Mouse (Mus musculus) neural tube, embryonic 12.5 days (tissue): ENCODE results near the gene Dynlt1a. TPM values are rescaled to one million over a fixed set of nuclear protein-coding genes. Genes with fewer than 3 reads are reported as not detected.
A peak's percentile ranks its signal among the peaks of the same experiment; 100 is the strongest.
"Not testable (repeated sequence)": the region's sequence is repeated elsewhere in the genome, so short reads cannot be mapped to it uniquely, and the experiment has no call there.

Experiments used
- ATAC-seq: fragments of 200-750 bp; cut with Nextera tagmentation; 2 replicates; pipeline ENCODE4 v1.8.0; 2017; ENCODE audit warnings: low read depth, mild to moderate bottlenecking, moderate TSS enrichment, moderate library complexity; ENCODE audit not compliant: low FRiP score
- H3K27ac ChIP-seq: fragments of 300-500 bp; sonication (generic); 2 replicates; pipeline ENCODE4 v1.5.1; 2016
- H3K27me3 ChIP-seq: fragments of 300-500 bp; sonication (generic); replicated peaks from 2 replicates; pipeline ENCODE4 v1.6.1; 2016; ENCODE audit warnings: mild to moderate bottlenecking
- H3K36me3 ChIP-seq: fragments of 300-500 bp; sonication (generic); 2 replicates; pipeline ENCODE4 v1.6.1; 2016; ENCODE audit warnings: mild to moderate bottlenecking
- H3K4me1 ChIP-seq: fragments of 300-500 bp; sonication (generic); 2 replicates; pipeline ENCODE4 v1.6.1; 2016
- H3K4me2 ChIP-seq: fragments of 300-500 bp; sonication (generic); replicated peaks from 2 replicates; pipeline ENCODE4 v1.6.1; 2016; ENCODE audit warnings: mild to moderate bottlenecking
- H3K4me3 ChIP-seq: fragments of 300-500 bp; sonication (generic); 2 replicates; pipeline ENCODE4 v1.5.1; 2016
- H3K9ac ChIP-seq: fragments of 300-500 bp; sonication (generic); 2 replicates; pipeline ENCODE4 v1.6.1; 2016; ENCODE audit warnings: mild to moderate bottlenecking
- H3K9me3 ChIP-seq: fragments of 300-500 bp; sonication (generic); 2 replicates; pipeline ENCODE4 v1.6.1; 2016; ENCODE audit warnings: mild to moderate bottlenecking
- WGBS: fragments of 180-500 bp; shearing (Covaris S2); methylation state at CpG from one replicate; pipeline ENCODE4 v1.1.7; 2016; 5-methylcytosine and 5-hydroxymethylcytosine counted together
- polyA plus RNA-seq: library from polyadenylated mRNA; unstranded; fragments of >200 nt; fragmentation: Nextera tagmentation; extraction: Ambion mirVana; gene quantifications from 2 replicates; pipeline ENCODE4 v1.2.1, GENCODE M21; 2016

Dynlt1a gene
- polyA plus RNA-seq = 39.4 and 42.6 TPM in 2 replicates

DNA sequence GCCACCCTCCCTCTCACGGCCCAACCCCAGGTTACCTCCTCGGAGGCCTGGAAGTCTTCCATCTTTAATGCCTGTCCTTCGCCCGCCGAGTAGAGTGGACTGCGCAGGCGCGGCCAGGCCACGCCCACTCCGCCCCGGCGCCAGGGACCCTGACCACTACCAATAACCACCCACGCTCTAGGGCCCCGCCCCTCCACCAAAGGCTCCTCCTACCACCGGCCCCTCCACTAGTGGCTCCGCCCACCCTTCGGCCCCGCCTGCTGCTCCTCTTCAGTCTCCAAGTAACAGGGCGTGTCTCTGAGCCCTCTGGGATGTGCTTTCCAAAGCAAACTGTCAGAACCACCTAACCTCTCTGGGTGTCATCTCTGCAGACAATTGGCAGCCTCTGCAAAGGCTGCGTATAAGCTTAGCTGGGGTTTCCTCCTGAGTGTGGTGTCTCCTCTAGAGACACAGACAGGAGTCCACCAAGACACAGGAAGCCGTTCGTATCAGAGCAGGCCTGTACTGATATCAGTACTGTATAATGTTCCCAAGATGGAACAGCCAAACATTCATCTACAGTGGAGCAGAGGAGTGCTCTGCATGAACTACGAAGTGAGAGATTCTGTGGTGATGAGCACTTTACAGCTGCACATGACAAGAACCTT is at the start of gene Dynlt1a:
Gene Dynlt1a, minus strand, starts transcription at position 162 of the 647 bp plus-strand sequence.
- not testable (repeated sequence) for H3K9me3 ChIP-seq, H3K27me3 ChIP-seq, H3K27ac ChIP-seq, H3K36me3 ChIP-seq, H3K4me1 ChIP-seq
- peak within 1 kb of the TSS; percentile 58 for H3K4me2 ChIP-seq
- 11% methylated on average over 22 of the region's 23 CpGs for WGBS
- peak; percentile 90 for ATAC-seq
- H3K9ac ChIP-seq = peak within 1 kb of the TSS; percentile 48; the same call in 1 of the 2 replicates
- H3K4me3 ChIP-seq = peak within 1 kb of the TSS; percentile 40

GRCm38 (mm10) chr17:6355256-6355655 is 38.0 kb upstream of the Dynlt1a start:
- not testable (repeated sequence) for H3K9ac ChIP-seq, H3K27me3 ChIP-seq, H3K9me3 ChIP-seq, ATAC-seq, H3K27ac ChIP-seq, H3K4me3 ChIP-seq, H3K4me1 ChIP-seq, H3K36me3 ChIP-seq, H3K4me2 ChIP-seq
- 90% methylated on average over 10 of the region's 10 CpGs for WGBS

- not testable (repeated sequence) for H3K36me3 ChIP-seq, H3K27me3 ChIP-seq, H3K4me3 ChIP-seq, H3K9me3 ChIP-seq, H3K27ac ChIP-seq, ATAC-seq, H3K9ac ChIP-seq, H3K4me2 ChIP-seq, H3K4me1 ChIP-seq
- whole genome bisulfite sequencing = no CpG with 5 or more reads among the region's 12 CpGs
Observed at GRCm38 (mm10) chr17:6342606-6343294, 25.4 kb upstream of the Dynlt1a start.

DNA sequence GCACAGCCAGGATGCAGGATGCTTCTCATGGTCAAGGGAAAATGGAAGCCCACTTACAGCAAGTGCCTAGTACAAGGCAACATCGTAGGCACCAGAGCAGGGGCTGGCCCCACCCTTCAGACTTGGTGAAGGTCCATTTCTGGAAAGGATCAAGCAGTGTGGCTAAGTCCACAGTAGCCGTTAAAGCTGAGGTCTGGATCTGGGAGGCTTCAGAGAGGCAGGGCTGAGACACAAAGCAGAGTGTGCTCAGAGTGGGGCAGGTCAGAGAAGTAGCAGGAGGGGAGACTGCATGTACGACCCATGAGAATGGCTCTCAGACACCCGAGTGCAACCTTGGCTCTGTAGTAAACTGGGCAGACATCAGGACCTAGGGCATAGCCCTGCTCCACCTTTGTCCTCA is 11.7 kb upstream of the Dynlt1a start:
- H3K4me1 ChIP-seq, H3K27me3 ChIP-seq, H3K4me3 ChIP-seq, ATAC-seq, H3K9ac ChIP-seq, H3K36me3 ChIP-seq, H3K9me3 ChIP-seq, H3K4me2 ChIP-seq, H3K27ac ChIP-seq: not testable (repeated sequence)
- 82% methylated on average over 4 of the region's 4 CpGs for WGBS

- WGBS = 97% methylated on average over 7 of the region's 7 CpGs
- not testable (repeated sequence) for H3K9me3 ChIP-seq, ATAC-seq, H3K36me3 ChIP-seq, H3K4me2 ChIP-seq, H3K27me3 ChIP-seq, H3K4me3 ChIP-seq, H3K9ac ChIP-seq, H3K4me1 ChIP-seq, H3K27ac ChIP-seq
Observed at GRCm38 (mm10) chr17:6327554-6327953, 10.3 kb upstream of the Dynlt1a start.

- not testable (repeated sequence) for H3K27me3 ChIP-seq, ATAC-seq, H3K4me2 ChIP-seq, H3K9me3 ChIP-seq, H3K36me3 ChIP-seq, H3K4me3 ChIP-seq, H3K27ac ChIP-seq, H3K4me1 ChIP-seq, H3K9ac ChIP-seq
- WGBS = 64% methylated on average over 6 of the region's 6 CpGs
Observed at GRCm38 (mm10) chr17:6325543-6325942, 8.2 kb upstream of the Dynlt1a start.

DNA sequence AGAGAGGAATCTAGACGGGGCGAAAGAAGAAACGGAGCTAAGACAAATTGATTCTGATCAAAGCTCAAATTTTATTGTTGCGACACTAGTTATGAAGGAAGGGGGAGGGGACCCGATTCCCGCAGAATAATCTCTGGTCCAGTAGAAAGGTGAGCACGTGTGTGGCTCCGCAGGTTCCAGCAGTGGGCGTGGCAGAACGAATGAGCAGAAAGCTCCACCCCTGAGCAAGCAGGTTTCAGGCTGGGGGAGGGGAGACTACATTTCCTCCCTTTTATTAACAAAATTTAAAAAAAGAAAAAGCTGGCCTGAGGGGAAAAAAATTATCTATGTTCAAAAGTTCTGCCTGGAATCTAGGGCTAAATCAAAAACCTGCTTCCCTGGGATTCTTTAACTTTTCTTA is 7.7 kb upstream of the Dynlt1a start:
- 60% methylated on average over 10 of the region's 10 CpGs for WGBS

DNA sequence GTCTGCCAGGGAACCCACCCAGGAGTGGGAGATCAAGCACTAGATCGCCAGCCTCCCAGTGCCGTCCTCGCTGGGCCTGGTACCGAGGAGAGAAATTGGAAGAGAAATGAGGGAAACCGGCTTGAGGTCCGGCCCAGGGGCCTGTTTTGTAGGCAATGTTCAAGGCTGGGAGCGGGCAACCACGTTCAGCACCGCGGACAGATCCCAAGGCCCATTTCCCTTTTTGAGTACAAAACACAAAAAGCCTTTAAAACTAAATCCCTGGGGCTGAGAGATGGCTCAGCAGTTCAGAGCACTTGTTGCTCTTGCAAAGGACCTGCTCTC is 4.4 kb upstream of the Dynlt1a start:
- H3K27me3 ChIP-seq, ATAC-seq, H3K4me2 ChIP-seq, H3K9me3 ChIP-seq, H3K4me3 ChIP-seq, H3K36me3 ChIP-seq, H3K9ac ChIP-seq, H3K4me1 ChIP-seq, H3K27ac ChIP-seq: not testable (repeated sequence)
- WGBS = no CpG with 5 or more reads among the region's 10 CpGs

More for the DNA sequence above, 7.7 kb upstream of the Dynlt1a start:
- H3K4me3 ChIP-seq, H3K27ac ChIP-seq, H3K9ac ChIP-seq, H3K36me3 ChIP-seq, ATAC-seq, H3K27me3 ChIP-seq, H3K4me2 ChIP-seq, H3K4me1 ChIP-seq, H3K9me3 ChIP-seq: not testable (repeated sequence)

- ATAC-seq = peak; percentile 22
- not testable (repeated sequence) for H3K9me3 ChIP-seq, H3K27ac ChIP-seq, H3K36me3 ChIP-seq, H3K4me3 ChIP-seq, H3K27me3 ChIP-seq, H3K9ac ChIP-seq, H3K4me1 ChIP-seq
- peak overlapping the region; percentile 32; the same call in 1 of the 2 replicates for H3K4me2 ChIP-seq
- 1% methylated on average over 6 of the region's 60 CpGs for WGBS
Observed at GRCm38 (mm10) chr17:6321081-6321777, 3.9 kb upstream of the Dynlt1a start.

DNA sequence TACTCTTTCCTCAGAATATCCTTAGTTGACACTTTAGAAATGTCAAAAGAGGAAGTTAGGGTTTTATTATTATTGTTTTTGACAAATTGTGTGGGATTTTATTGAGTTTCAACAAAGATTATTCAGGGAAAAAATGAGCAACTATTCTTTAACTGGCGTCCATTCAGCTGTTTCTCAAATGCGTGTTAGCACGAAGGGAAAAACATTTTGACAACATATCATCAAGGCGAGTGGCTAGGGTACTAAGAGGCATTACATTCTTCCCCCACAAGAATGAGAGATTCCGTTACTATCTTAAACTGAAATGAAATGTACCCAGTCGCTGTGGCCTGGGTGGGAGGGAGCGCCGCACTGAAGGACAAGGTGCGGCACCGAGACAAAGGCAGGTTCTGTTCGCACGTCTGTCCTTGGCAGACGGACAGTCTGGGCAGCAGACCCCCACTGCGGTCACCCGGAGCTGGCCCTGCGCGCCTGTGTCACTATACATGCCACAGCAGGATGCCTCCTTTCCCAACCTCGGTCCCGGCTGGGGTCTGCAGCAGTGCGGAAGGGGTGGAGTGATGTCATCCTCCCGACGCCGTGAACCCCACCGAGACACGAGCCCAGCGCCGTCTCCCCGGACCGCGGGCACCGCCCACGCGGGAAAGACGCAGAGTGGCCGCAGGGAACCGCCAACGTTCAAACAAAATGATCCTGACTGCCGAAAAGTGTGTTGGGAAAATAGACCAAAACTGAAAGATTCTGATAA is 747 bp downstream of the Dynlt1a start:
- not testable (repeated sequence) for H3K4me1 ChIP-seq, H3K27me3 ChIP-seq, H3K9me3 ChIP-seq, H3K27ac ChIP-seq, H3K36me3 ChIP-seq
- Histone ChIP-seq H3K4me2 (peak overlapping the region; percentile 58), H3K4me3 (peak overlapping the region; percentile 40), H3K9ac (peak overlapping the region; percentile 48; the same call in 1 of the 2 replicates)
- WGBS = 5% methylated on average over 38 of the region's 38 CpGs
- ATAC-seq = peak; percentile 69

DNA sequence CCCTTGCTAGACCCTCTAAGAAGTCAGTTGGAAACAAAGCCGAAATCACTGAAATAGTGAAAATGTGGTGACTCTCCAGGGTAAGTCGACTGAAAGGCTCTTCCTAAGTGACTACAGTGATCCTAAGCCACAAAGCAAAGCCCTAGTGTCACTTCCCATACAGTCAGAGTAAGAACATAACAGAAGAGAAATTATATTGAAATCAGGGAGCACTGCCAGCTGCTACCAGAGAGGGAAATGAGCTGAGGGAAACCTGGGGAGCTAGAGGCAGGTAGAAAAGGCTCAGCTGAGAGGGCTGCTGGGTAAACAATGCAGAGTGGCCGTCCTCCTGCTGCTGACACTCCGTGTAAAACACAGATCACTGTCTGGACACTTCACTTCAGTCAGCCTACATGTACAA is 1.6 kb downstream of the Dynlt1a start:
- not testable (repeated sequence) for H3K4me2 ChIP-seq, H3K27ac ChIP-seq, H3K9ac ChIP-seq, H3K4me1 ChIP-seq, ATAC-seq, H3K9me3 ChIP-seq, H3K4me3 ChIP-seq, H3K36me3 ChIP-seq, H3K27me3 ChIP-seq
- 42% methylated on average over 3 of the region's 4 CpGs for WGBS

GRCm38 (mm10) chr17:6314493-6314892 is 2.8 kb downstream of the Dynlt1a start:
- H3K4me2 ChIP-seq, H3K27ac ChIP-seq, H3K9ac ChIP-seq, H3K9me3 ChIP-seq, H3K4me3 ChIP-seq, ATAC-seq, H3K36me3 ChIP-seq, H3K27me3 ChIP-seq, H3K4me1 ChIP-seq: not testable (repeated sequence)
- 41% methylated on average over 2 of the region's 3 CpGs for WGBS
